Mouse (Mus musculus) adipocyte (in vitro differentiated cells): ENCODE measurements at regions not wholly inside any gene's neighbourhood (a gene's known extent, or its start where the extent isn't known, plus 50 kb on each side); places are given as distances from the start of the nearest gene placed in this dataset.

Experiments used
- DNase-seq: peaks from one replicate; pipeline ENCODE4 v3.0.0-alpha.2; 2016; ENCODE audit warnings: low spot score

DNA sequence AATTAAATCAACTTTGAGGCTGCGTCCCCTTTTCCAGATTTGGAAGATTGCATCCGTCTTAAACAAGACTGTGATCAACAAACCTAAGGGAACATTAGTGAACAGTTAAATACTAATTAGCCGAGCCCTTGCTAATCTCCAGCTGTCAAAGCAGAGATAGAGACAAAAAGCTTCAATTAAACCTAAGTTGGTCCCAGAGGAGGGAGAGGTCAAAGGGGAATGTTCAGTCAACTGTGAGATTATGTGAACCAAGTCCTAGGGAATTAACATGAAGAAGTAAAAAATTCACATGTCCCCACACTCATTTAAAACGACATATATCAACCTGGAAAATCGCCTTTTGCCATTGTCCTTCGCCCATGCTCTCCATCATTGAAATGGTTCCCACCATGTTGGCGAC is 59.7 kb upstream of the Tbx20 start:
- DNase-seq = no peak

DNA sequence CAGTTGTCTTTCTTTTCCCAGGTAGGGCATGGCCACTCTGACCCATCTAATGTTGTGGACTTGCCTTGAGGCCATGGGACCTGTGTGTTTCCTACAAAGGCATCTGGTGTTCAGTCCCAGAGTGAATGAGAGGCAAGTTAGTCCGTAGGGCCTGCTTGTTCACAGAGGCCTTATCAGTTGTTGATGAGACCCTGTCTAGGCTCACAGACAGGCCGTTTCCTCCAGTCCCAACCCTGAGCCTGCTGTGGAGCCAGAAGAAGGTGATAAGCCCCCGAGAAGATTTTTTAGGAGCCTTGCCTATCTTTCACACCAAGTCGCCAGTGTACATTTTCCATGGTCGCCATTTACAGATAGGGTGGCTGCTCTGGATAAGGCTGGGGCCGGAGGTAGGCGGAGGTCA is 74.1 kb upstream of the Tbx20 start:
- no peak for DNase-seq

DNA sequence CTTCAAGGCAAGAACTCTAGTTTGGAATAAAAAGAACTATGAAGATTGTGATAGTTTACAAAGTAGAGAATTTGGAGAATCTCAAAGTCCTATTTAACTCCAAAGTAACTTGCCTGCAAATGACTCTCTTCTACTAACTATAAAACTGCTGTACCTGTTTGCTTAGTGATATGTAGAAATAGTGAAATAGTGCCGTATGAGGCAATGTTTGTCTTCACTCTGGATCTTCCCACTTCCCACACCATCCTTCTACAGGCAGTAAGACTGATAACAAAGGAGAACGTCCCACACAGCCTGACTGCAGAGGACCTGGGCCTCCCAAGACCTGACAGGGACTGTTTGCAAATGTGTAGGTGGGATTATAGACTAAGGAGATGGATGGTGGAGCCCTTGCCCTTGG is 85.4 kb upstream of the Tbx20 start:
- DNase-seq = no peak

DNA sequence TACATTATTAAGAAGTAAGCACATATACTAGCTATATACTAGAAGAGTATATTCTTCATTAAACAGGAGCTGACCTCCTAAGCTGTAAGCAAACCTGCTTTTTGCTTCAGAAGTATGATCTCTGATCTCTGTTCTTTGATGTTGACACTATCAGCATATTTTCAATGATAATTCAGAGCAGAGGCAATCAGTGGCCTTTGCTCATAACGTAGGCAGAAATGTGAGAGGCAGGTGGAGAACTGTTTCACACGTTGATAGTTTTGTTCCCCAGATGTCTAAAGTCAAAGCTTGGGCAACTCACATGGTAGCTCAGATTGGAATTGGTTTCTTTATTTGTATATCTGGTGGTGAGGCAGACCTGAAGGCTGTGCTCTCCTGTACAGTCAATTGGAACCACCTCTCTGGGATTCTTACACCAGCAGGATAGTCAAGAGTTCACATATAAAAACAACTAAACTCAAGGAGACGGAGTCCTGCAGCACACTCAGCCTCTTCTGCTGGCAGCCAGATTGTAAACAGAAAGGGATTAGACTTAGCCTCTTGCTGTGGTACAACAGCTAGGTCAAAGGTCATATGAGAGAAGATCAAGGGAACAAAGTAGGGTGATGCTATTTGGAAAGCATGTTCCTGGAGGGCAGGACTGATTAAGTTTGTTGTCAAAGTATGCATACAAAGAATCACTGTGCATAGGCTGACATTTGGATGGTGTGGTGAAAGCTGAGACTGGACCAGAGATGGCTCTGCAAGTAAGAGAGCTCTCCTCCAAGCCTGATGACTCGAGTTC is 92.5 kb upstream of the Tbx20 start:
- no peak for DNase-seq

DNA sequence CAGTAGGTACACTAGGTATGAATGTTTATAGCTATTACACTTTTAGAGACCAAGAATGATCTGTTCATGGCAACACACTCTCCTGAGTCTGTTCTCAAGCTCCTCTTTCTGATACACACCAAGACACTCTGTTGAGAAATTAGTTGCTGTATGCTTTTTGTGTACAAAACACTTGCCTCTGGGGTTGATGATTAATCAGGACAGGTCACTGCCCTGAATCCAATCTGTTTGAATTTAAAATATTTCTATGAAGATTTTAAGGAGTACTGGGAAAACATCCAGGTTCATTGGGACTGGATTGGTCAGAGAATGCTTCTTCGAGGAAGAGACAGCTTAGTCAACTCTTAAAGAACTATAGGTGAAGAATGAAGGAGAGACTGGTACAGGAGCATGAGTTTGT is 94.6 kb upstream of the Tbx20 start:
- no peak for DNase-seq

DNA sequence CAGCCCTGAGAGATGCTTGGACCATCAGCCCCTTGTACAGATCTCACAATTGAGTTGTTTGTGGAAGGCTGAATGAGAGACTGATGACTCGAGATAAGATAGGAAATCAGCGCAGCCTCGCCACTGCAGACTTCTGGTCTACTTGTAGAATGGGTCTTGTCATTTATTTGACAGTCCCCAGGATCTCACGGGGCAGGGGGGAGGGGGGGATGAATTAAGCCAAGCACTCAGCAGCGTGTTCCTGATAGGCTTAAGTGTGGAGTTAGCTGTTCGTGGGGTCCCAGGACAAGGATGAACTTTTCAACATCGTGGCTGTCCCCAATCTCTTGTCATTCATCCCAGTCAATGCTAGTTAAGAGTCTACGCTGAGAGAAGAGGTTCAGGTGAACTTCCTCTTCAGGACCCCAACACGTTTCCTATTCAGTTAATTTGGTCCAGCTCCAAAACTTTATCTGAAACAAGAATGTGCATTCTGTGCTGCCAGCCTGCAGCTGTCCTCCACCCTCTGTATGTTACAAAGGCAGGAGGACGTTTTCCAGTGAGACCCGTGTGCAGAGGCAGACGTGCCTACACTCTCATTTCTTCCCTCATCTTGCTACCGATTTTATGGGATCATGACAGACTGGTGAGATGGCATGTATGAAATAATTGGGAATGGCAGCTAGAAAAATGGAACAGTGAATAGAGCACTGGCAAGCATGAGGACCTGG is 100.5 kb upstream of the Tbx20 start:
- no peak for DNase-seq

DNA sequence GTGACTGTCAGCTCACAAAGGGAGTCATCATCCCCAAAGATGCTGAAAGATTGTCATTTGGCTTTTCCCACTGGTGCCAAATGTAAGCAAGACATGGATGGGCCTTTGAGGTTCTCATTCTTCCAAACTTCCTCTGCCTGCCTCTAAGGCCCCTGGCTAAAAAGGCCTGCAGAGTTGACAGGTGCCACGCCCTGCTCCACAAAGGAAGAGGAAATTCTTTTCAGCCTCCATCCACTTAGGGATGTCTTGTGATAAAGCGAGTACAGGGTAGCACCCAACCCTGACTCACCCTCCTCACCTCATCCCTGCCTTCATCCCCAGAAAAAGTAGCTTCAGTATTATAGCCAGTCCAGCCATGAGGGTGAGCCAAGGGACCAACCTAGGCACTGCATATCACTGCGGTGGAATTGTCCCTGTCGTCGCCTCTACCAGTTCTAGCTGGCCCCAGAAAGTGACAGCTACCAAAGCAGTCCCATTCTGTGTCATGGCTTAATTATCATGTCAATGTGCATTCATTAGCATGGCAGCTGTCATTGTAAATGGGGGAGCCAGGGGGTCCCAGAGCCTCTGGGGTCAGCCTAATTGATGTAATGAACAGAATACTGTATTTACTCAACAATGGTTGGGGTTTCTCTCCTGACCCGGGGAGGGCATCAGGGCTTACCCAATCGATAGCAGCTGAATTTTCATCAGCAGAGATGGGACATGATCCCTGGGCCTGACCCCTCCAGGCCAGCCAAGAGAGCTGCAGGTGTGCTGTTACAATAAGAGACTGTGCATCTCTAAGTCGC is 104.5 kb upstream of the Tbx20 start:
- DNase-seq = no peak

DNA sequence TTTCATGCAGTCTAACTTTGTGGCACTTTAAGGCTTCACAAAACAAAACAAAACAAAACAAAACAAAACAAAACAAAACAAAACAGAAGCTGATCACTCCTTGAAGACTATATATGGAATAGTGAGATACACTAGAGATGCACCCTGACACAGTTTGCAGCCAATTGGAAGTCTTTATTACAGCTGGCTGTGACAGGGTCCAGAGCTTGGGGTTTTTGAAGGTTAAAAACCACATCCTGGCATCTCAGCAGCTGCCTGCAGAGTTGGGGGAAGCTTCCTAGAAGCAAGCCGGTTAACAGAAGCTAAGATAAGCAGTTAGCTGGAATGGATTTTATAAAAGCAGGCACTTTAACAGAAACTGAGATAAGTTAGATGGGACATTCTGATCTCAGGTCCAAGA is 105.6 kb upstream of the Tbx20 start:
- no peak for DNase-seq

DNA sequence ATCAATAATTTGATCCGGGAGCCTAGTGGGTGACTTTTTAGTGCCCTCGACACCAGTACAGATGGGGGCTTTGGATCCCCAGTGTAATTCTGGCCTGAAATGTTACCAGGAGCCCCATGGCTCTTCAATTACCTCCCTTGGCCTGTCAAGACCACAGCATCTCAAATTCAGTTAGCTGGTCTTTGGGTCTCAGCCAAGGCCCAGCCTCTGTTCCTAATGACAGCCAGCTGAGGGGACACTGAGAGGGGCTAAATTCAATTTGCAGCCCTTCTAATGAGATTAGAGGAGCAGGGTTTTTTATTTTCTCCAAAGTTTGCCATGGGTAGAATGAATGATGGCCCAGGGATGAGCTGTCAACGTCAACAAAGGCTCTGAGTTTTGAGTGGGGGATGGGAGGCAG is 109.9 kb upstream of the Tbx20 start:
- no peak for DNase-seq

DNA sequence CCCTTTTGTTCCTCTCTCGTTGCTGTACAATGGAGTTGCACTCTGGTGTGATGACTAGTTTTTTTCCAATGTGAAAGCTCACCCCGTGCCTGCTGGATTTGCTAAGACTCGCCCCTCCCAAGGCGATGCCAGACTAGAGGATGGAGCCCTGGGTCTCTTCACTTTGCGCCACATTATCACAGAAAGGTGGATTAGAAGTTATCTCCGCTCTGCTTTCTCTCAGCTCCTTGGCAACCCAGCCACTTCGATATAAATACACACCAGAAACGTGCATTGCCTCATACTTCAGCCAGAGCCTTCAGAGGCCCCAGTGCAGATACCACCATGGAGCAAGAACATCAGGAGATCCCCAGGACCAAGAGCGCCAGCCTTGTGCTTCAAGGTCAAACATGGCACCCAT is 114.2 kb upstream of the Tbx20 start:
- no peak for DNase-seq

DNA sequence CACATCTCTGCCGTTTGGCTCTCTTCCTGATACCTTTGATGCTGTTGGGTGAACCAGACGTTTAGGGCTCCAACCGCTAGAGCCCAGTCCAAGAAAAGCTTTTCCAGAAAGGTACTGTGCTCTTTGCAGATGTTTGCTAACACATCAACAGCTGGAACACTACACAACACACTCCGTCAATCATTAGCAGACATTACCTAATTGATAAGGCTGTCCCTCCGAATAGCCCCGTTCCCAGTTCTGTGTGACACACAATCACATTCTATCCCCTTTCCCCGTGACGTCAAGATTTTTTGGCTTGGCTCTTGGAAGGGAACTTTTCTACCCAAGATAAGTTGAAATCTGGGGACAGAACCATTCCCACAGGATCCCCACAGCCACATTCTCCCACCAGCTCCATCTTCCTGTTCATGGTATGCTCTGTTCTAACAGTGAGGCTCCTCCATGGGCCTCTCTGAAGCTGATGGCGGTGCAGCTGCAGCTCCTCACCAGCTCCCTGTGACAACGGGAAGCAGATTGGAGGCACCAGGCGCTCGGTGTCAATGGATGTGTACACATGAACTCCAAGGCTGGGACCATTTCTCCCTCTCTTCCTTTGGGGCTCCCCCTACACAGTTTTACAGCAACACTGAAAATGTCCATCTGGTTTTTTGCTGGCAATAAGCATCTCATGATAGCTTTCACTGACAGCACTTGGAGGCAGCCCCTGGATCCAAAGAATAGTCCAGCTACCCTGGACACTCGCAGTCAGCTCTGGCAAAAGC is 122.6 kb upstream of the Tbx20 start:
- DNase-seq = no peak

DNA sequence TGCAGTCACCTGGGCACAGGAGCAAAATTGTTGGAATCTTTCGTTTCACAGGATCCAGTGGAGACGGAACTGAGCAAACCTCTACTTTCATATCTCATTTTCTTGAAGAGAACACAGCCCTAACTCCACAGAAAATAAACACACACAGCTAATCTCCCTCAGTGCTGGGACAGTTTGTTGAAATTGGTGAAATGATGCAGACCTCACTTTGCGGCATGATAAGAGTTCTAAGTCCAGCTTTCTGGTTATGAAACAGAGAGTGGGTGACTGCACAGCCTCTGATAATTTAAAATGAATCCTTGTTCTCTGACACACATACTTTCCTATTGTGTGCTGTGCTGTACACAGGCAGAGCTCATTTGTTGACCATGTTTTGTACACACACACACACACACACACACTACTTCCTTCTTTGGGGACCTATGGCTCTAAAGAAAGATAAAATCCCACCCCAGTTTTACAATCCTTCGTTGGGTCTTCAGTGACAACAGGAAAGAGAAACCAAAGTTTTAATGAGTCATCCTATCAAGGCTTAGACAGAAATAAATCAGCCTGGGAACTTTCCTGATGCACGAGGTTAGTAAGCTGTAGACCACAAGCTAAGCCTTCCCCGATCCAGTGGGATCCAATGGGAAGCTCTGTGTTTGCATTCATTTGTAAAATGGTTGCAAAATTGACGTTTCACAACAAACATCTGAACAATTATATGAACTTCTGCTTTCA is 125.3 kb upstream of the Tbx20 start:
- no peak for DNase-seq

DNA sequence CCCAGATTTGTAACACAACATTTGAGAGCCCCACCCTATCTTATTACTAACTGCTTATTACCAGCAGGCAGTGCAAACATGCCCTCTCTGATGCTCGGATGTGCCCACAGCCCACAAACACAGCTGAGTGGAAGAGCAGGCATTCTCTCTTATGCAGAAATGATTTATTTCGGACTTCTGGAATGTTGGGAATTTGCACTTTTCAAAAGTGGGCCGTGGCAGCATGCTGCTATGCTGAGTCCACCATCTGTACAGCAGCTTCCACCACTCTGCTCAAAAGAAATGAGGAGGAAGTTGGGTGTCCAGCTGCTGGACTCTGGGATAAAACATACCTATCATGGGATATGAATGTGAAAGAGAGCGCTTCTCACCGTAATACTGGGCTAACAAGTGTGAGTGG is 129.6 kb upstream of the Tbx20 start:
- DNase-seq = no peak

DNA sequence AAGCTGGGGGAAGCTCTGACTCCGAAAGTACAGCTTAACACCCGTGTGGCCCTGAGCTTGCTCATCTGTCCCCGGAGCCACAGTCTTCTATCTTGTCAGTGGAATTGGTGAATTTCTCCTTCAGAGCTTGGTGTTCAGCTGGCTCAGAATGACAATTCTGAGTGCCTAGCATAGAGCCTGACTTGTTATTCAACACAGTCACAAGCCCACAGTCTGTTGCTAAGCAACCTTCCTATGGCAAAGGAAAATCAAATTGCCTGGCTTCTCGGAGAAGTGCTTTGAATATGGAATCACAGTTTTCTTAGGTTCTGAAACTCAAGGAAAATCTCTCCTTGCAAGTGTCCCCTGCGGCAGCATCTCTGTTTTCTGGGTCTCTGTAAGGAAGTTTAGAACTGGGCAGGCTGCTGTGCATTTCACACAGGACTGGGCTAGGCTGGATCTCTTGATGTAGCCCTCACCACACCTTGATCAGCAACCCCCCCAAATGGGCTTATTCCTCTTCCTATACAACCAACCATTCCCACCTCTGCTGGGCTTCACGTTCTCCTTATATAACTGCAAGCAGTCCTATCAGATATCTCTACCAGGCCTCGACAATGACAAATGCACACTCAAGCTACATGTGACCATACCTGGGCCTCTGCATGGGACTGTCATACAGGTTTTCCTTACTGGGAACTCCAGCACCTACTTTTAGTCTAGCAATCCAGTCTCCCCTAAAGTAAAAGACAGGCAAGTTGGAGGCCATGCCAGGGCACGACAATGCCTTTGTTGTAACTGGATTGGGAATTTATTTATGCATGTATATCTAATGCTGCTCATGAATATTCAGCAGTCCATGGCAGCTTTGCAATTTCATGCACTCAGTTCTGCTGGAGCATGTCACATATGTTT is 135.2 kb upstream of the Tbx20 start:
- DNase-seq = no peak

DNA sequence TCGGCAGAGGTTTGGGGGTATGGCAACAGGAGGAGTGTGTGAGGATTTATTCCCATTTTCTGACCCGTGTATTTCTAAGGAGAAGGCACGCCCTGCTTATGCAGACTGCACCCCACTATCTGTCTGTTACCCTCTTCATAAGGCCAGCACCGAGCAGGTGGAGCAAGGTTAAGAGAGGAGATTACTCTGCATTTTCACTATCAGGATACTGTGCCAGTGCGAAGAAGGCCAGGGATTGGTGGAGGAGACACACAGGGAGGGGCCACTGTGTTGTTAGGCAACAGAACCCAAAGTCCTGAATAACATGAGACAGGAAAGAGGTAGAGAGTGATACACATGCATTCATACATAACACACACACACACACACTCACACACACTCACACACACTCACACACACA is 136.6 kb upstream of the Tbx20 start:
- no peak for DNase-seq

DNA sequence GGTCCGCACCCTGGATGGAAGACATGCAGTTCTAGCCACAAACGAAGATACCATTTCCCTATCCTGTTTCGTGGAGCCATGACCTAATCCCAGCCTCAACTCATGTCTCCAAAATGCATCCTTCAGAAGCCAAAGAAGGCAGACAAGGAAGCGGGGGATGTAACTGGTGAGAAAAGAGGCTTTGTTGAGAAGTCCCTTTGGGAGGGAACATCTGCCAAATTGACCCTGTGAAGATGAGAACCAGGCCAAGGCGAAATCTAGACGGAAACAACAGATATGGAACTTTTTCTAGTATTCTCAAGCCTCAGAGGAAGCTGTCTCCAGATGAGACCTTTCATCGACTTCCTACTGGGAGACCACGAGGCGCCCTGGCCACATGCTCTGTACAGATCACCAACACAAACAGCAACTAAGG is 145.9 kb upstream of the Tbx20 start:
- DNase-seq = no peak

DNA sequence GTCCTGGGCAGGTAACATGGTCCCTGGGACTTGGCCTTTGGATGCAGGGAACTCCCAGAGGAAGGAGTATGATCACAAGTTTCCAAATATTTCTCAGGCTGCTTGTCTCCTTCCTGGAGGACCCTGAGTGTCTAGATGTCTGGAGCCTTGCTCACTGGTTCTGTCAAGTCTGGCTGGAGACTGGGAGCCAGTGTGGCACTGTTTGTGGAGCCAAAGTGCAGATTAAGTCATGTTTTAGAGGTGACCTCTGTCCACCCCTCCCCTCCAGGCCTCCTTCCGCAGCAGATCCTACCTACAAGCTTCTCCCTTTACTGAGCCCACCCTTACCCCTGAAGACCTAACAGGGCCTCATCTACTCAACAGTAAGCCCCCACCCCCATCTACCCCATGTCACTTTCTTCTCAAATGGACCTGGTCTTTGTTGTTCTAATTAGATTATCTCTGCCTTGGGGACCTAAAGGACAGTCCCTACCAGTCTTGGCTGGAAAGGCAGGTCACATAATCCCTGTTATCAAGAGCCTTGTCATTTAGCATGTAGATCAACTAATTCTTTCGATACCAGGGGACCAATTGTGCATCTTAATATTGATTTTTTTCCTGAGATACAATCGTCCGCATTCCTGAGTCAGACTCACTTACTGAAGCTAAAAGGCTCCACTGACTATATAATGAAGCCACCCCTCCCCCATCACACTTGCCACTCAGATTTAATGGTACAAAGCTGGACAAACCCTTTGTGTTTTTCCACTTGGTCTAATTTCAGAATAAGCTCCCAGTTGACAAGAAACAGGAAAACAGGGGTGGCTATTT is 148.2 kb upstream of the Tbx20 start:
- no peak for DNase-seq

DNA sequence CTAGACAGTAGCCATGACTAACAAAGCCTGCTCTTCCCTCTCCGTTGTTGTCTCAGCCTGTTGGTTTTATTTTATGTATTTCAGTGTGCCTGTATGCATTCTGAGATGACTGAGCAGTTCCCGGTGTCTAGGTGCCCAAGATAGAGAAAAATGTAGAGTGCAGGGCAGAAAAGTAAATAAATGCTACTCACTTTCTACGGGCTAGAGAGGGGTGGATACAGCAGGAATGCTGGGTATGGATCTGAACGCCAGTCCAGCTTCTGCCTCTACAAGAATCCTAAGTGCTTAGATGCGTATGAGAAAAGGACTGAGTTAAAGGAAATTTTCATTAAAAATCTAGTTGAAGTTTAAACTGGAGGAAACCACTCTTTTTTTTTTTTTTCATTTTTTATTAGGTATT is 149.4 kb upstream of the Tbx20 start:
- DNase-seq = no peak

DNA sequence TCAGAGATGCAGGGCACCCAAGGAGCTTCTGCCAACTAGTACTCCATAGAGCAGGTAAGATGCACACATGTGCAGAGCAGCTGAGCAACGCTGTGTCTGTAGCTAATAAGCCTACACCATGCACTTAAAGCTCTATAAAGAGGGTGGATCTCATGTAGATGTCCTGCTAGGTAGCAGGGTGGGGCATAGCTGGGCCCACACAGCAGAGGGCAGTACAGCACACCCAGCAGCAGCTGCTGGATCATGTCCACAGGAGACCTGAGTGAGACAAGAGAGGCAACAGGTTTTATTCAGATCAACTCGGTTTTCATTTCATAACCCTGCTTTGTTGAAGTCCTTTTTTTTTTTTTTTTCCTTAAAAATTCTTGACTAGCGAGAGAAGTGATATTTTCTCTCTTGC is 151.5 kb upstream of the Gm10181 start:
- DNase-seq = no peak

DNA sequence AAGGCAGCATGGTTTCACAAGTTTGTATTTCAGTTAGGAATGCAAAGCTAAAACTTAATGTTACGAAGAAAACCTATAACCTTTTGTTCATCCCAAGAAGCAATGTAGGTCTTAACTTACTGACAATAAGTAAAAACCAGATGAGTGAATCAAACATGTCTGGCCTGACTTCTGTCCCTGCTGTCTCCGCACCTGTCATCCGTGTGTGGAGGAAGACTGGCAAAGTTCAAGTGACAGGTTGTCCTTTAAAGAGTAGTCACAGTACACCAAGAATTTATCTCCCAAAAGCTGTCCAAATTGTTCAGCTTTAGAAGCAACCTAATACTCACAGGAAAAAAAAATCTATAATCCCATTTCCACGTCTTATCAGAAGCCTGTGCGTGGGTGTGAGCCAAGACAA is 146.3 kb upstream of the Gm10181 start:
- no peak for DNase-seq
